Mouse (Mus musculus) urinary bladder, postnatal 10 days (tissue): ENCODE measurements around the gene Kcnc3.

Source experiments
- DNase-seq: peaks from one replicate; pipeline ENCODE4 v3.0.0; 2022; ENCODE audit warnings: low spot score

Gene Kcnc3

GRCm38 (mm10) chr7:44571811-44572210 lies 18.7 kb upstream of the Kcnc3 start:
- DNase-seq = no peak

DNA sequence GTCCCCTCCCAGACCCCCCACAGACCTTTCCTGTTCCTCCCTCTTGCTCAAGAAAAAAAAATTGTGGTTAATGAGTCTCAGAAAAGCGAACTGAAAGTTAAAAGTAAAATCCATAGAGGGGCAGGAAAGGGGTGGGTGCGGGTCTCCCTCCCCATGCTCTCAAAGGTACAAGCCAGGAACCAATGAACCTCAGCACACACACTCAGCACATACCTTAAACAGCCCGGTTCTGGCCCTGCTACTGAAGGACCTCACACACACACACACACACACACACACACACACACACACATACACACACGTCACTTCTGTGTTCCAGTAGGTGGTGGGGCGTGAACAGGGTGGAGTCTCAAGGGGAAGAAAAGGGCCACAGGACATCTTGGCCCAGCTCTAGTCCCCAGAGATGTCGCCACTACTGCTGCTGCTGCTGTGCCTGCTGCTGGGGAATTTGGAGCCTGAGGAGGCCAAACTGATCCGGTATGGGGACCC lies 18.2 kb upstream of the Kcnc3 start, which contains the start of gene Napsa:
Gene Napsa, plus strand, starts transcription at position 168 of the 489 bp plus-strand sequence.
- no peak for DNase-seq

DNA sequence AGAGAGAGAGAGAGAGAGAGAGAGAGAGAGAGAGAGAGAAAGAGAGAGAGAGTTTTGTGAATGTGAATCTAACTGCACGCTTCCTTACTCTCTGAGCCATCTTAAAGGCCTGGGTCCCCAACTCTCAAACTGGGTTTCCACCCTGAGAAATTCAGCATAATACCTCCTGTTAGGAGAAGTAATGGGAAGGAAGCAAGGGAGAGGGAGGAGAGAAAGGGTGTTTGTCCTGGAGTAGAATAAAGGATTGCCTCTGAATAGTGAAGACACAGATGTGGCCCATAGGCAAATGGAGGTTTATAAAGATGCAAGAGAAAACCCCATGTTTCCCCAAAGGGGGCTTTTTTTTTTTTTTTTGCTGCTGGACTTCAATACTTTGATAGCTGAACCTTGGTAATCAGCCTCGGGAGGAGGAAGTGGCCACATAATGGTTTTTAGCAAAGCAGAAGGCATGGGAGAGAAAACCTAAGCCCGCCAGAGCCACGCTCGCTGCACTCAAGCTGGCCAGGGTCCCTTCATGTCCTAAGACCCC lies 17.4 kb upstream of the Kcnc3 start:
- no peak for DNase-seq

DNA sequence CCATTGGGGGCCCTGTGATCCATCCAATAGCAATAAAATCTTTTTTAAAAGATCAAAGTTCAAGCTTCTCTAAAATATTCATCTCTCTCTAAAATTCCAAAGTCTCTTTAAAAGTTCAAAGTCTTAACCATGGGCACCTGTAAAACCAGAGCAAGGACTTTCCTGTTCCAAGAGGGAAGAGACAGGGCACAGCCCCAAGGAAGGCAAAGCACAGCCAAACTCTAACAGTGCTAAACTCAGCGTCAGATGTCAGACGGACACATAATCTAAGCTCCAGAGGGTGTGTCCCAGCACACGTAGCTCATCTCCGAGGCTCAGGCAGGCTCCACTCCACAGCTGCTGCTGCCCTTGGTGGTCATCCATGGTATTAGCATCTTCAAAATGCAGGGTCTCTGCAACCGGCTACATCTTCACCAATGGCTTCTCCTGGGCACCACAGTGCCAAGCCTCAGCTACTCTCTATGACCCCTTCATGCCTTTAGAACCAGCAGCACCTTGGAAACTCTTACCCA lies 14.1 kb upstream of the Kcnc3 start:
- DNase-seq = no peak

GRCm38 (mm10) chr7:44581637-44582036 lies 8.8 kb upstream of the Kcnc3 start:
- no peak for DNase-seq

- no peak for DNase-seq
Measured at GRCm38 (mm10) chr7:44582709-44583108, 7.8 kb upstream of the Kcnc3 start.

DNA sequence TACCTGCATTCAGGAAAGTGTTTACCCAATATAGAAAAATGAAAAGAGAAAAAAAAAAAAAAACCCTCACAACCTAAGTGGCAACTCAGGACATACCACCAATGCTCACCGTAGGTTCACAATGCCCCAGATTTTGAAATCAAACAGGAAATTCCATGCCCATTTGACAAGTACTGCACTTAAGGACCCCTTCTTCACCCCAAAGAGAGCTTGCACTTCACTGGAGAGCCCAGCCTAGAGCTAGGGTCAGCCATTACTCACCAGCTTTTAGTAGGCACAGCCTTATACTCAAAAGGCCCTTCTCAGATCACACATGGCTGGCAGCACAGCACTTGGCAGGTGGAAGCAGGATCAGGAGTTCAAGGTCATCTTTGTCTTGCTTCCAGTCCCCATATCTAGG lies 7.3 kb upstream of the Kcnc3 start:
- DNase-seq = no peak

DNA sequence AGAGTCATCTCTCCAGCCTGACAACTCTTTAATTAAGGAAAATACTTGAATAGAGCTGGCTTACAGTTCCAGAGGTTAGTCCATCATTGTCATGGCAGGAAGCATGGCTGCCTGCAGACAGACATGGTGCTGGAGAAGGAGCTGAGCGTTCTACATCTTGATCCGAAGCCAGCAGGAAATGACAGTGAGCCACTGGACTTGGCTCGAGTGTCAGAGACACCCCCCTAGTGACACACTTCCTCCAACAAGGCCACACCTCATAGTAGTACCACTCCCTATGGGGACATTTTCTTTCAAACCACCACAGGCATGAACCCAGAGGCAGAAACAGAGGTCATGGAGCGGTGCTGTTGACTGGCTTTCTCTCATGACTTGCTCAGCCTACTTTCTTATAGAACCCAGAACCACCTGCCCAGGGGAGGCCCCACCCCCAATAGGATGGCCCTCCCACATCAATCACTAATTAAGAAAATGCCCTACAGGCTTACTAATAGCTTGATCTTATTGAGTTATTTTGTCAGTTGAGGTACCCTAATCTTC lies 6.1 kb upstream of the Kcnc3 start:
- DNase-seq = no peak

GRCm38 (mm10) chr7:44584921-44585320 lies 5.5 kb upstream of the Kcnc3 start:
- no peak for DNase-seq

DNA sequence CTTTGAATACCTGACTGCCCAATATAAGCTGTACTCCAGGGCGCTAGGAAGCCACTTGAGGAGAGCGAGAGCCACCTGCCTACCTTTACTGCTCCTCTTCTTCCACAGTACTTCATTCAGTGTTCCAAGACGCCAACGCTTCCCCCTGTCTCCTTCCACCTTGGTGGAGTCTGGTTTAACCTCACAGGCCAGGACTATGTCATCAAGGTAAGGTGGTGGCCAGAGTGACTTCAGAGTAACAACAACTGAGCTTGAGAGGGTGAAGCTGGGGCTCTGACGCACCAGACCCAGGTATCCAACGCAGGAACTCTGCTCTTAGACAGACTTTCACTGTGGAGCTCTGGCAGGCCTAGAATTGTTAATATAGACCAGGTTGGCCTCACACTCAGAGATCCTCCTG lies 4.9 kb upstream of the Kcnc3 start:
- no peak for DNase-seq

- no peak for DNase-seq
Measured at GRCm38 (mm10) chr7:44586518-44586917, 3.9 kb upstream of the Kcnc3 start.

GRCm38 (mm10) chr7:44586930-44587329 lies 3.5 kb upstream of the Kcnc3 start:
- DNase-seq = no peak

GRCm38 (mm10) chr7:44587676-44588075 lies 2.8 kb upstream of the Kcnc3 start:
- DNase-seq = no peak

GRCm38 (mm10) chr7:44588338-44588737 lies 2.1 kb upstream of the Kcnc3 start:
- no peak for DNase-seq

DNA sequence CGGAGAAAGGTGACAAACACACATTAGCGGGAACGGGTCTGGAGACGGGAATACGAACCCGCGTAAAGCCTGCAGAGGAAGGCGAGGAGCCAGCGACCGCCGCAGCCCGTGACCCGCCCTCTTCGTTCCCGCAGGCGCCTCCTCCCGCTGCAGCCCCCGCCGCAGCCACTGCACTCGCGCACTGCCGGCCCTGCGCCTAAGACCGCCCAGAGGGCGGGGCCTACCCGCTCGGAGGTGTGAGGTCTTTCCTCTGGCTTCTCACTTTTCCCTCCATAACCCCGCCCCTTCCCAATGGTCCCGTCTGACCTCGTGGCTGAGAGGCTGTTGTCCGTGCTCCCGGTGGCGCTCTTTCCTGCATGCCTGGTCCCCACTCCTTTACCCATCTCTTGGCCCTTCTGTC lies 1.3 kb upstream of the Kcnc3 start:
- no peak for DNase-seq

GRCm38 (mm10) chr7:44589946-44590345 lies 518 bp upstream of the Kcnc3 start:
- no peak for DNase-seq

DNA sequence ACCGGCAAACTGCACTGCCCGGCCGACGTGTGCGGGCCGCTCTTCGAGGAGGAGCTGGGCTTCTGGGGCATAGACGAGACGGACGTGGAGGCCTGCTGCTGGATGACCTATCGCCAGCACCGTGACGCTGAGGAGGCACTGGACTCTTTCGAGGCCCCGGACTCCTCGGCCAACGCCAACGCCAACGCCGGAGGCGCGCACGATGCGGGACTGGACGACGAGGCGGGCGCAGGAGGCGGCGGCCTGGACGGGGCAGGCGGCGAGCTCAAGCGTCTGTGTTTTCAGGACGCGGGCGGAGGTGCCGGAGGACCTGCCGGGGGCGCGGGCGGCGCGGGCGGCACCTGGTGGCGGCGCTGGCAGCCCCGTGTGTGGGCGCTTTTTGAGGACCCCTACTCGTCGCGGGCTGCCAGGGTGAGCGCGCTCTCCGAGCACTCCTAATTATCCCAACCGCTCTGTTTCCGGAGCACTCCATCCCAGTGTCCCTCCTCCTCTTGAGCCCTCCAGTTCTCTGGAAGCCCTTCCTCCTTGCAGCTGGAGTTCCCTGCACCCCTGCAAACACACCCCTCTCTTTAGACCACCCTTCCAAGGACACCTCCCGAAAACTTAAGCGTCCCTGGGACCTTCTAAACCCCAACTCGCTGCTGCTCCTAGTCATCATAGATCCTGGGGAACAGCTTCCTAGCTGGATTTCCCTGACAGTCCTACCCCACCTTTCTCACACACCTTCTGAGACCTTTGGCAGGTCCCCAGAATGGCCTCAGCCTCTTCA lies 1.1 kb downstream of the Kcnc3 start:
- DNase-seq = no peak

DNA sequence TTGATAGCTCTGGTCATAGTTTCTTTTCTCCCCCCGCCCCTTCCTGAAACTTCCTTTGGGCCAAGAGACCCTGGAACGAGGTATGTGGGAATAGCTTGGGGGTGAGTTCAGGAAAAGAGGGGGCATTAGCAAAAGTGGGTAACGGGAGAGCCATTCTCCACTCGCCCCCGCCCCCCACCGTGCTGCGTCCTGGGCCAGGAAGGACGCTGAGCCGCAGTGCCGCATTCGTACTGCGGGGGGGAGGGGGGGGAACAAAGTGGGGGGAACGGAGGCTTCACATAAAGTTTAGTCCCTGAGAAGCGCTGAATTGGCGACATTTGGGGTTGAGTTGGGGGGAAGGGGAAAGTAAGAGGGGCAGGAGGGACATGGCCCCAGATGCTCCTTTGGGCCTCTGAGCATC lies 2.6 kb downstream of the Kcnc3 start:
- DNase-seq = no peak

- peak; percentile 51 for DNase-seq
Measured at GRCm38 (mm10) chr7:44593775-44594174, 3.3 kb downstream of the Kcnc3 start.

- DNase-seq = no peak
Measured at GRCm38 (mm10) chr7:44594291-44594690, 3.8 kb downstream of the Kcnc3 start.

GRCm38 (mm10) chr7:44595131-44595561 lies 4.7 kb downstream of the Kcnc3 start:
- DNase-seq = no peak

DNA sequence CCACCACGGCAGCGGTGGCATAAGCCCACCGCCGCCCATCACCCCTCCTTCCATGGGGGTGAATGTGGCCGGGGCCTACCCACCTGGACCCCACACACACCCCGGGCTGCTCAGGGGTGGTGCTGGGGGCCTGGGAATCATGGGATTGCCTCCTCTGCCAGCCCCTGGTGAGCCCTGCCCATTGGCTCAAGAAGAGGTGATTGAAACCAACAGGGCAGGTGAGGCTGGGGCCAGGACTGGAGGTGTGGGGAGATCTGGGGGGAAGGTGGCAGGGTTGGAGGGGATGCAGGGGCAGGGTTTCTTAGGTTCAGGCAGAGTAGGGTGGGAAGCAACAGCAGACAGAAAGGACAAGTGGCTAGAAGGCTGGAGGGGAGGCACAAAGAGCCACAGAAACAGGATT lies 5.6 kb downstream of the Kcnc3 start:
- DNase-seq = no peak

GRCm38 (mm10) chr7:44596996-44597538 lies 6.6 kb downstream of the Kcnc3 start:
- DNase-seq = no peak
